Mouse (Mus musculus) embryo, embryonic 10.5 days (tissue): Measurements from ENCODE around the gene Foxp3.

Experiments
- DNase-seq: peaks from one replicate; pipeline ENCODE4 v3.0.0-alpha.2; 2015; ENCODE audit warnings: low spot score

The Foxp3 gene

DNA sequence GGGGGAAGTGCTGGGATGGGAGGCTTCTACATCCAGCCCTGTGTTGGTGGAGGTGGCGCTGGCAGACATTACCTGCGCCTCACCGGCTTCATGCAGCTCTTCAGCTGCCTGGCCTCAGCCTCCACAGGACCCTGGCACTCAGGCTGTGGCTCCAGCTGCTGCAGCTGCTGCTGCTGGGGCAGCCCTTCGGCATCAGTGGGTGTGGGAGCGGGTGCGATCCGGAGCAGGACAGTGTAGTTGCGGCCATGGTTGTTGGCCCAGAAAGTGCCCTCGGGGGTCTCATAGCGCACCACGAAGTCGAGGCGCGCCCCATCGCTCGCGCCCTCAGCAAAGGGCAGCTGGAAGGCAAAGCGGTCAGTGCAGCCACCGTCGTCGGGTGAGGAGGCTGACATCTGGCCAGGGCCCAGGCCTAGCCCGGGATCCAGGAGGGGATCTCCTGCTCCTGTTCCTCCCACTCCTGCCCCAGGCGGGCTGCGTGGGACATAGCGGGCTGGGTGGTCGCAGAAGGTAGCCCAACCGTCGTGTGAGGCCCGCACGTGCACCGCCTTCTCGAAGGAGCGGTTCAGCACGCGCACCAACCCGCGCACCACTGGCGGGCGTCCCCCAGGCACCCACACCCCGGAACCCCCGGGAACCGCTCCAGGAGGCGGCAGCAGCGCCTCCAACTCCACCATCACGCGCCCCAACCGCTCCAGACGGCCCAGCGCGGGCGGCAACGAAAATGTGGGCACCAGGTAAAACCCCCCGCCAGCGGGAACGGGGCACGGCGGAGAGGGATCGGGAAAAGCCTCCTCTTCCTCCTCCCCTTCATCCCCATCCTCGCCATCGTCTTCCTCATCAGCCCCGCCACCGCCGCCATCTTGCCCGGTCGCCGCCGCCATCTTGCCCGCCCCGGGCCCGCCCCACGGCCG lies at the start of gene Foxp3:
Foxp3 (plus strand) TSS at position 469 of the 911 bp plus-strand sequence.
- DNase-seq: peak; percentile 50

DNA sequence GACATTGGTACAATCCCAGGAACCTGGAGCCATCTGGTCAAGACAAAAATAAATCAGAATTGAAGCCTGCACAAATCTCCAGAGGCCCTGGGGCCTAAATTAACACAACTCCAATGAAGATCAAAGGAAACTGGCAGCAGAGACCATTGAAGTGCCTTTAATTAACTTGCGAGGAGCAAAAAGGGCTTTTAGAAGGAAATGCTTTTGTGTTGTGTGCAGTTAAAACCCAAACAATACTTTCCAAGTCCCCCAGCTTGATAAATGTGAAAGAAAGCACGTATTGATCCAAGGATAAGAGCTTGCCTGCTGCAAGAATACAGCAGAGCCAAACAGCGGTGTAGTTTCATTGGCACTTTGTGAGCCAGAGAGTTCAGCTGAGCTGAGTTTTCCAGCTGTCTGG lies 48.5 kb upstream of the Foxp3 start:
- DNase-seq: peak; percentile 12

DNA sequence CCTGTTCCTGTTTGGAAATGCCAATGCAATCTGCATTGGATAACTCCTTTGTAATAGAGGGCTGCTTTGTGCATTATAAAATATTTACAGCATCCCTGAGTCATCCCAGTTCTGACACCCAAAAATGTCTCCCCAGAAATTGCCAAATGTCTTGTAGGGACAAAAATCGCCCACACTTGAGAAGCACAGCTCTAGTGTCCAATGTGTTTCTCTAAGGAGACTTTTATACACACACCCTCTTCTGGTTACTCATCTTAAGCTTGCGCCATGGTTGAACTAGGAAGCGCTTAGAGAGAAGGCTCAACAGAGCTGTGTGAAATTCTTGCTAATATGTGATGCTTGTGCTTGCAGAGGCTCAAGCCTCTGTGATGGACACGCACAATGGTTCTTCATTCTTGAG lies 20.0 kb upstream of the Foxp3 start:
- no peak for DNase-seq

DNA sequence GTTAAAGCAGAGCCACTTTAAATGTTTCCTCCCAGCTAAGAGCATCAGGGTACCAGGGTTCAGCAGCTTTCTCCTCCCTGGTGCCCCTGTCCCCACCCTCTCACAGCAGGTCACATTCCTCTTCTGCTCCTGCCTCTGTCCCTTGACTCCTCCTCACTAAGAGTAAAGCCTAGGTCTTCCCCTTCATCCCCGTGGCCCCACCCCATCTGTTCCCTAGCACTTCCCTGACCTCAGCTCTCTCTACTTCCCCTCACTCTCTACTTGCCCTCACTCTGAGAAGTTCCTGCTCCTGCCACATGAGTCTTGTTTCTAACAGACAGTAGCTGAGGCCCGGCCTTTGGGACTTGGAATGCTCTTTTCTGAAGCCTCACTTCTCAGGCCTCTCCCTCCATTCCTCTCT lies 10.4 kb upstream of the Foxp3 start:
- DNase-seq: no peak

DNA sequence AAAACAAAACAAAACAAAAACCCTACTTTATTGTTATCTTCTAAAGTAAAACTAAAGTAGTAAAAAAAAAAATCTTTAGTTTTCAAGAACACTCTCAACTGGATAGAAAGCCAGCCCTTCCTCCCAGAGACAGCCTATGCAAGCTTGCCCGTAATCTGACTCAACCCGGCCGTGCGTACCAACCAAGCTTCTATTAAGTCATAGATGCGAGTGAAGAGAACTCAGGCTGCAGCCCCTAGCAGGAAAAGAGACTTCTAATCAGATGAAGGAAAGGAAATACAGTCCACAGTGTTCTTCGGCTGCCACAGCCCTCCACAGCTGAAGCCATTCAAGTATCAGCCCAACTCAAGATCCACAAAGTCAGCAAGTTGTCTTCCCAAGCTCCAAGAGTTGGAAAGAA lies 7.1 kb upstream of the Foxp3 start:
- DNase-seq: no peak

DNA sequence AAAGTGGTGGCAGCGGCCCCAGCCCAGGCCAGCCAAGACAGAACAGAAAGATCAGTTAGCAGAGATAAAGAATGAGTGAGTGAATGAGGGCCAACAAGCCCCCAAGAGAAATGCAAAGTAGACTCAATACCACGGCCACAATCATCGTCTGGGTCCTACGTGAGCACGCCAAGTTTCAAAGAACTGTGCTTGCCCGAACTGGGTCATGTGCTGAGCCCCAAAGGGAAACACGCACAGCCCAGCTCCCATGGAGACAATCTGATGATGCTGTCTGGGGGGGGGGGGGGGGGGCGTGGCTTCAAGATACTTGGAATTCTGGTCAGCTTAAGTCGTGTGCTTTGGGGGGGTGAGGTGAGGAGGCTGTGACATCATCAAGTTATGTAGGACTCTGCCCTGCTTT lies 6.0 kb upstream of the Foxp3 start:
- DNase-seq: no peak

DNA sequence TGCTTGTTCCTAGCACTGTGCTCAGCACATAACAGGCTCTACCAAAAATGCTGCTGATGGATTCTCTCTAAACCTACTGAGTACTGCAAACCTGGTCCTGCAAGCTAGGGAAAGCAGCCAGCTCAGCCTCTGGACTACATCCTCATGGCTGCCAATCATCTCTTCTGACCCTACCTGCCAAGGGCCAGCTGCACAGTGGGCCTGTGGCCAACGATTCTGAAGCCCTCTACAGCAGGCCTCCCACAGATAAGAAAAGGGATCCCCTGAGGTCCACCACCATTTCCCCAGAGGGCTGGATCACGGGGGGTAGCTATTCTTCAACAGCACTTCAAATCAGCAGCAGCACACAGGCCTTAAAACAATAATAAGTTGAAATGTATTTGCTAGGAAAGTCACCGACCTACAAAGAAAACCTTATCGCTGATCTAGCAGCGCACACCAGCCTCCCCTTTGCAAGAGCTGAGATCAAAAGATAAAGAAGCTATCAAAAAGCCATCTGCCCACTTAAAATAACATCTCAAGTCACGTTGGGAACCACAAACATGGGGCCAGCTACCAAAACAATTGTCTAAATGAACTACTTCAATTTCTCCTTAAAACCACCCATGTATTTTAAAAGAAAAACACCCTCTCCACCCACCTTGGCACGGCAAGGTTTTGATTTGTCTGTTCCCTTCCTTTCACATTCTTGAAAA lies 2.8 kb upstream of the Foxp3 start:
- DNase-seq: no peak

DNA sequence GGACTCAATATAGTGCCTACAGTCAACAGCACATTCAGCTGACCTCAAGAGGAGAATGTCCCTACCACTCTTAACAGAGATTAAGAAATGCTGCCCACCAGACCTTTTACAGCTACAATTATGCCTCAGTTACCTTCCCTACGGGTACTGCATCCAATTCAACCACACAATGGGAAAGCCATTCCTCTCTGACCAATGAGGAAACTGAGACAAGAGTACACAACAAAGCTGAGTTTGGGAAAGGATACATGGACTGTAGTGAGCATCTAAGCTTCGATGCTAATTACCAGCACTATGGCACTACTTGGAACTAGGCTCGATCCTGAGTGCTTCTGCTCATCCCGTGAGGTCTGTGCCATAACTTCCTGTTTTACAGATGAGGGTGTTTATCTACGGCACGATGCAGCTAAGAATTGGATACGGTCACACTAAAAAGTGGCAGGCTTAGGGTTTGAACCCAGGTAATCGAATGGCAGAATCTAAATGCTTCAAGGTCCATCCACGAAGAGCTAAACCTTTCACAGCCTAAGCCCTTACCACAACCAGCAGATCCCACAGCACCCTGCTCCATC lies 1.8 kb upstream of the Foxp3 start:
- DNase-seq: no peak

DNA sequence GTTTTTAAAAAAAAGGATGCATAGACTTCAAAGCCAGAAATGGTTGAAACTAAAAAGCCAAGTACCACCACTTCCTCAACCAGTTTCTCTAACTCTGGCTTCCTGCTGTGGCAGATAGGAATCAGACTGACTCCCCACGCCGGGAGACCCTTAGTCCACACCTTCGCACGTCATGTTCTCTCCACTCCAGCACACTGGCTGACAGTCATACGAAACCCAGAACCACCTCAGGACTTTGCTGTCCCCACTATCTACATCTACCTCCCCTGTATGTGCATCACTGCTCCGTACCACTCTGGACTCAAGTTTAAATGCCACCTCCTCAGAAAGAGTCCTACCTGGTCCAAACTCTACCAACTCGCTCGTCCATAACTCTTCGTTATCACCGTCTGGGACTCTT lies 978 bp upstream of the Foxp3 start:
- DNase-seq: no peak

DNA sequence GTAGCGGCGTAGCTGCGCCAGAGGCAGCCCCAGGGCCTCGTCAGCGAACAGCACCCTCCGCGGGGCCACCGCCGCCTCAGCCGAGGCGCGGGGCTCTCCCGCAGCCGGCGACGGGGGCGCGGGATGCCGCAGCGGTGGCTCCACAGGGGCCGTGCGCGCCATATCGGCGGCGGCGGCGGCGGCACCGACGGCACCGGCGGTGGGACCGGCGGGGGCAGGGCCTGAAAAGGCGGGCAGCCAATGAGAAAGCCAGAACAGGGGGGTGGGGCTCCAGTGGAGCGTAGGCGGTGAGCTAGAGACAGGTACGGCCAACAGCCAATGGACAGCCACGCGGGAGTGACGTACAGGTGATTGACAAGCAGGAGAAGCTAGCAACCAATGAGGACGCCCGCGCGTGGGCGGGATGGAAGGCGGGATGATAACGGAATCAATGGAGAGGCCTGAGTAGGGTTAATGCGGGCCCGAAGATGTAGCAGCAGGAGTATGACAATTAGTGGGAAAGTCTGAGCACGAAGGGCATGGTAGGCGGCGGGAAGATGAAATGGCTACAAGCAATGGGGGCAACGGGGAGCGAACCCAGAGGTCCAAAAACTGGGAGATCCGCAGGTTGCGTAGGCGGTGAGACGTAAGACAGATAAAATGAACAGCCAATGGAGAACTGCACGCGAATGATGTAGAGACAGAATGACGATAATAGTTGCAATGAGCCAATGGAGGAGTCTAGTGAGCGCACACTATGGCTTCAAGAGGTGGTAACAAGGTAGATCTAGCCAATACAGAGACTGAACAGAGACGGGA lies 842 bp downstream of the Foxp3 start, which contains the start of gene Ppp1r3f:
Ppp1r3f (minus strand) TSS at position 197 of the 798 bp plus-strand sequence.
- DNase-seq: peak; percentile 94

DNA sequence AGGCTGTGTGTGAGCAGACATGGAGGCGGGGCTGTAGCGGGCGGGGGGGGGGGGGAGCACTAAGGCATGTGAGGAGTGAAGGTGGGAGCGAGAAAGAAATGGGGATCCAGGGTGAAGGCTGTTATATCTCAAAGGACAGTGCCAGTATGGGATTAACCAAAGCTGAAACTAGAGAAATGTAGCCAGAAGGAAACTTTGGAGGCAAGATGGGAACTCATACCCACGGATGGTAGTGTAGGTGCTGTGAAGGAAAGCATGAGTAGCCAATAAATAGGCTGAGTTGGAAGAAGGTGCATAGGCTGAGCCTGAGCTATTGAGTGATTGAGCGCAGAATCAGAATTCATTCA lies 1.4 kb downstream of the Foxp3 start:
- no peak for DNase-seq

DNA sequence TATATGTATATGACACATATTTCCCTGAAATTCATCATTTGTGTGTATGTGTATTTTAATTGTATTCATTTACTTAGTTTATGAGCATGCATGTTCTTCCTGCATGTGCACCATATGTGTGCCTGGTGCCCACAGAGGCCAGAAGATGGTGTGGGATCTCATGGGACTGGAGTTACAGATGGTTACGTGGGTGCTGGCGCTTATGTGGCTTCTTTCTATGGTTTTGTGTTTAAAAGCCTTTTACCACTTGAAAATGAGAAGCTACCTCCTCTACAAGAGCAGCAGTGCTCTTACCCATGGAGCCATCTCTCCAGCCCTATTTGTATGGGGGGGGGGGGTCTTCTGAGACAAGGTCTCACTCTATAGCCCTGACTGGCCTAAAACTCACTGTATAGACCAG lies 7.7 kb downstream of the Foxp3 start:
- DNase-seq: no peak

DNA sequence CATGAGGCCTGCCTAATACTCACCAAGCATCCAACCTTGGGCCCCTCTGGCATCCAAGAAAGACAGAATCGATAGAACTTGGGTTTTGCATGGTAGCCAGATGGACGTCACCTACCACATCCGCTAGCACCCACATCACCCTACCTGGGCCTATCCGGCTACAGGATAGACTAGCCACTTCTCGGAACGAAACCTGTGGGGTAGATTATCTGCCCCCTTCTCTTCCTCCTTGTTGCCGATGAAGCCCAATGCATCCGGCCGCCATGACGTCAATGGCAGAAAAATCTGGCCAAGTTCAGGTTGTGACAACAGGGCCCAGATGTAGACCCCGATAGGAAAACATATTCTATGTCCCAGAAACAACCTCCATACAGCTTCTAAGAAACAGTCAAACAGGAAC lies 10.4 kb downstream of the Foxp3 start:
- DNase-seq: no peak

DNA sequence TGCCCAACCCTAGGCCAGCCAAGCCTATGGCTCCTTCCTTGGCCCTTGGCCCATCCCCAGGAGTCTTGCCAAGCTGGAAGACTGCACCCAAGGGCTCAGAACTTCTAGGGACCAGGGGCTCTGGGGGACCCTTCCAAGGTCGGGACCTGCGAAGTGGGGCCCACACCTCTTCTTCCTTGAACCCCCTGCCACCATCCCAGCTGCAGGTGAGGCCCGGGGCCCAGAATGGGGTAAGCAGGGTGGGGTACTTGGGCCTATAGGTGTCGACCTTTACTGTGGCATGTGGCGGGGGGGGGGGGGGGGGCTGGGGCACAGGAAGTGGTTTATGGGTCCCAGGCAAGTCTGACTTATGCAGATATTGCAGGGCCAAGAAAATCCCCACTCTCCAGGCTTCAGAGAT lies 12.9 kb downstream of the Foxp3 start:
- no peak for DNase-seq

DNA sequence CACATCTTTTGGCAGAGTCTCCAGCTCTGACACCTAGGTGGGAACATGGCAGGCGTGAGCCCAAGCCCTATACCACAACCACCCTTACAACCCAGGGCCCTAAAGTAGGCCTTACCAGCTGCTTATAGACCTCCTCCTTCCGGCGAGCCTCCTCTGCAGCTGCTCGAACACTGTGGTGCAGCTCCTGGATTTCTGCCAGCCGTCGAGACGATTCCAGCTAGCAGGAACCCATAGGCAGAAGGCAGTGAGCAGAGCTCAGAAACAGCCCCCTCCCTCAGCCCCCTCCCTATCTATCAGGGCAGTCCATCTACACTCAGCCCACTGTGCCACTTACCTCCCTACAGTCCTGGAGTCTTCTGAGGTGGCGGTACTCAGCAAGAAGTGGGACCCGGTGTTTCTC lies 21.9 kb downstream of the Foxp3 start:
- no peak for DNase-seq

DNA sequence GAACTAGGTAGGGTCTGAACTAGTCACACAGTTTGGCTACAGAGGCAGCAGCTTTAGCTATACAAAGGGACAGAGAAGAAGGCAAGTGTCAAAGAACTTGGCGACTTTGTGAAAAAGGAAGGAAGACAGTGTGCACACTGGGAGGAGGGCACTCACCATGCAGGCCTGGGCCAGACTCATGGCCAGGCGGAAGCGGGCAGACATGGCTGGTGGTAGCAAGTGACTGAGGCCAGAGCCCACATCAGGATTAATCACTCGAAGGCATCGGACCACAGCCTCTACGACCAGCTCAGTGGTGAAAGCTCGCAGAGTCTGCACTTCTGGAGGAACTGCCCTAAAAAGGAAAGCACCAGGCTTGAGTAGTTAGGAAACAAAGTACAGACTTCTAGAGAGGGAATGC lies 30.6 kb downstream of the Foxp3 start:
- no peak for DNase-seq

DNA sequence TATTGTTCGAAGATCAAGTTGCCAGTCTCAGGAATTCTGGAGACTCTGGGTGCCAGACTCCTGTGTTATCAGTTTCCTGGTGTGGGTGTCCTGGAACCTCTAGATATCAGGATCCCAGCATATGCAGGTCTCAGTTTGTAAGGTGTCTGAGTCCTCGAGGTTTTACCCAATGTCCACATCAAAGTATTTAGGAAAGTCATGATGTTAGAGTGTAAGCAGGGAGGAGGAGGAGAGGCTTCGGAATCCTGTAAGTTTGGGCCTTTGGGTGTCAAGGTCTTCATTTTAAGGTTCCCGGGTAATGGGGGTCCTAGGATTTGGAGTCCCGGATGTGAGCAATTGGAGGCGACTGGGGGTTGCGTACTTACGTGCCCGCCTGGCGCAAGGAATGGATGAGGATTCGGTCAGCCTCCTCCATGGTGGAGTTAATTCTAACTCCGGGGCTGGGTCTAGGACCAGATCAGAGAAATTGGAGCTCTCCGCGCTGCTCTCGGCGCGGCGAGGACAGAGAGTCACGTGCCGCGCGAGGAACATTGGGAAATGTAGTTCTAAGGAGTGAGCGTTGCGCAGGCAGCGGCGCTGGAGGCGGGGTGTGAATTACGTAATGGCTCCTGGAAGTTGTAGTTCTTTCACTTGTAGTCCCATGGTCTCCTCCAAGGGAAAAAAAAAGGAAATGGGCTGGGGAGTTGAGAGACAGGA lies 31.6 kb downstream of the Foxp3 start, which contains the start of gene Ccdc22:
Ccdc22 (minus strand) TSS at position 639 of the 696 bp plus-strand sequence.
- peak; percentile 91 for DNase-seq

DNA sequence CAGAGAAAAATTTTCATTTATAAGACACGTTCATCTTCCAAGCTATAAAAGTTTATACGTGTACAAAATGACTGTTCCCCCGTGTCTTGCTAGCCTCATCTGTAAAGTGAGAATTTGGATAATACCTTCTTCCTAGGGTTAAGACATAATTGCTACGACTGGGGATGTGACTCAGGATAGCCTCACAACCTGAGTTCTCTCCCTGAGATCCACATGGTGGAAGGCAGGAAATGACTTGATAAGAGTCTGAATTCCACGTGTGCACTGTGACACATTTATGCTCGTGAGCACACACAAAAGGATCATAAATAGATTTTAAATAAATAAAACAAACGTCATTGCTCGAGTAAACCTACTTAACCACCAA lies 32.1 kb downstream of the Foxp3 start:
- no peak for DNase-seq

DNA sequence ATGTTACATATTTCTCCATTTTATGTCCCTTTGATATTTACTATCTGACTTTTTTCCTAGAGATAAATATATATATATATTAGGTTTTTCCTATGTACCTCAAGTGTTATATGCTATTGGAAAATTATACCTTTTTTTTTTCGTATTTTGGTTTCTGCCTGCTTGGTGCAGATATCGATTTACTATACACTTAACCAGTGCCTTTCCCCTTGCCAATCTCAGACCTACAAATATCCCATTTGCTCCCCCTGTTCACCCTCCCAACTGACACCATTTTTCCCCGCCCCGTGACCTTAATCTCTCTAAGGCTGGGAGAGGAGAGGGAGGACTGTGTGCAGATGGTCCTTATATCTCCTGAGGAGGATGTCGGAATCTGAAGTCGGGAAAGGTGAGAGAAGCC lies 33.3 kb downstream of the Foxp3 start, which contains the start of gene Cacna1f:
Cacna1f (plus strand) TSS at position 301 of the 400 bp plus-strand sequence.
- DNase-seq: no peak

DNA sequence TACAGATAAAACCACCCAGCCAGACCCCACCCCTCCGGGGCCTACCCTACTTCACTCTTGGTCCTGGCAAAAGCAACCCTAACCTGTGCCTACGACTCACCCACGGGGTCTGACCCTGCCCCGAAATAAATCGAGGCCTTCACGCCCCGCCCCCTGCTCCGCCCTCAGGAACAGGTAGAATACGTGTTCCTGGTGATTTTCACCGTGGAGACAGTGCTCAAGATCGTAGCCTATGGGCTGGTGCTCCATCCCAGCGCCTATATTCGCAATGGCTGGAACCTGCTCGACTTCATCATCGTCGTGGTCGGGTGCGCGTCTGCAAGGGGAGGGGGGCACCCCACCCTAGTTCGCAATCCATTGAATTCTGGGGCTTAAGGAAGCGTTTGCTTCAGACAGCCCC lies 36.6 kb downstream of the Foxp3 start:
- no peak for DNase-seq

DNA sequence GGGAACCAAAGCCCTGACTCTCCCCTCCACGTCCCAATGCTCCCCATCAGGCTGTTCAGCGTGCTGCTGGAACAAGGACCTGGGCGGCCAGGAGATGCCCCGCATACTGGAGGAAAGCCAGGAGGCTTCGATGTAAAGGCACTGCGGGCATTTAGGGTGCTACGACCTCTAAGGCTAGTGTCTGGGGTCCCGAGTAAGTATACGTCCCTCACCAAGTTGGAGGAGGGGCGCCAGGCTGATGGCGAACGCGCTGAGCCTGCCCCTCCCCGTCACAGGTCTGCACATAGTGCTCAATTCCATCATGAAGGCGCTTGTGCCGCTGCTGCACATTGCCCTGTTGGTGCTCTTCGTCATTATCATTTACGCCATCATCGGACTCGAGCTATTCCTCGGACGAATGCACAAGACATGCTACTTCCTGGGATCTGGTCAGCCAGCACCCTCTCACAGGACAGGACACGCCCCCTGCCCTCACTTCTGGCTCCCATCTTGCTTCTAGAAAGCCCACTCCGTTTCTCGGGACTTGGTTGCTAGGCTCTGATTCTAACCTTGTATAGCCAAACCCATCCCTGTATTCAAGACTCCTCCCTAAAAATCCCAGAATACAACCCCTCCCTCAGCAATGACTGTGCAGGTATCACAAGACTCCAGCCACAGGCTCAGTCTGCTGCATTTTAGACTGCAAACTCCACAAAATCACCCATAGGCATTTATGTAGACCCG lies 37.3 kb downstream of the Foxp3 start:
- peak; percentile 23 for DNase-seq
